Mouse (Mus musculus) heart, adult 9 months (tissue): ENCODE measurements around the gene Acadvl.
"Not testable (repeated sequence)": the region's sequence is repeated elsewhere in the genome, so short reads cannot be mapped to it uniquely, and the experiment has no call there.

Source experiments
- DNase-seq, 2 experiments: peaks; one replicate each; pipeline ENCODE4 v3.0.0; 2022; ENCODE audit warnings: low spot score in 2 of 2

Acadvl gene

GRCm38 (mm10) chr11:70027397-70027796 is 12.2 kb upstream of the Acadvl start:
- DNase-seq: no peak

- peak; percentile 64 to 65 for DNase-seq
Observed at GRCm38 (mm10) chr11:70026689-70027088, 11.5 kb upstream of the Acadvl start.

- DNase-seq: no peak
Observed at GRCm38 (mm10) chr11:70024151-70024514, 8.9 kb upstream of the Acadvl start.

- DNase-seq: no peak
Observed at GRCm38 (mm10) chr11:70023481-70024150, 8.4 kb upstream of the Acadvl start.

- DNase-seq: peak; percentile 90 to 94
Observed at GRCm38 (mm10) chr11:70021264-70022132, 6.3 kb upstream of the Acadvl start.

- DNase-seq: peak; percentile 83 to 84
Observed at GRCm38 (mm10) chr11:70020731-70021263, 5.6 kb upstream of the Acadvl start.

- no peak for DNase-seq
Observed at GRCm38 (mm10) chr11:70020022-70020631, 4.9 kb upstream of the Acadvl start.

GRCm38 (mm10) chr11:70019495-70020021 is 4.3 kb upstream of the Acadvl start:
- no peak for DNase-seq

GRCm38 (mm10) chr11:70018131-70018990 is 3.1 kb upstream of the Acadvl start:
- peak in 1 of 2 experiments; percentile 36 for DNase-seq

GRCm38 (mm10) chr11:70017199-70017767 is 2.1 kb upstream of the Acadvl start:
- DNase-seq: no peak

GRCm38 (mm10) chr11:70016669-70017068 is 1.5 kb upstream of the Acadvl start, which contains the start of gene Dlg4:
Gene Dlg4, plus strand, starts transcription at chr11:70016942.
- DNase-seq: no peak

- DNase-seq: not testable (repeated sequence)
Observed at GRCm38 (mm10) chr11:70016177-70016576, 966 bp upstream of the Acadvl start.

GRCm38 (mm10) chr11:70015677-70016076 is 466 bp upstream of the Acadvl start:
- no peak for DNase-seq

GRCm38 (mm10) chr11:70014051-70014450 is 1.2 kb downstream of the Acadvl start:
- no peak for DNase-seq

GRCm38 (mm10) chr11:70013408-70013807 is 1.8 kb downstream of the Acadvl start:
- no peak for DNase-seq

GRCm38 (mm10) chr11:70012931-70013330 is 2.3 kb downstream of the Acadvl start:
- no peak for DNase-seq

GRCm38 (mm10) chr11:70010961-70011360 is 4.2 kb downstream of the Acadvl start:
- no peak for DNase-seq

GRCm38 (mm10) chr11:70010548-70010947 is 4.7 kb downstream of the Acadvl start:
- DNase-seq: no peak

GRCm38 (mm10) chr11:70010033-70010432 is 5.2 kb downstream of the Acadvl start:
- no peak for DNase-seq

GRCm38 (mm10) chr11:70005521-70005920 is 9.7 kb downstream of the Acadvl start:
- no peak for DNase-seq

GRCm38 (mm10) chr11:70002471-70002870 is 12.7 kb downstream of the Acadvl start:
- DNase-seq: no peak
